In genomic region chrX:6082954-6083680, GRCm38 (mm10) we compare ENCODE assay signal across 25 mouse cellular contexts. TPM values are rescaled to one million over a fixed set of nuclear protein-coding genes. Genes with fewer than 3 reads are reported as not detected.
"Had no signal": no experiment of that assay in that cellular context is flagged by ENCODE, and none has a peak within 500 bp of the region (broad histone marks: within the 10 kb centered on the region; RNA-seq: fewer than 3 reads in every experiment).

AU022751 (minus strand) TSS chrX:6083419.

- H3K4me2 ChIP-seq: kidney, embryonic 15.5 days; liver, embryonic 13.5 days; lung, embryonic 15.5 days; midbrain, embryonic 11.5 days had no signal

- DNase-seq: kidney, adult 8-10 months; kidney, postnatal 10 days; kidney, postnatal 36 days; layer of hippocampus, postnatal 36 days; liver, embryonic 13.5 days; lung, postnatal 14 days; lung, postnatal 4 days; midbrain, embryonic 14.5 days; thymus, adult 18-20 months had no signal

- H3K9me3 ChIP-seq: kidney, embryonic 15.5 days had no signal

- H3K9ac ChIP-seq: kidney, embryonic 15.5 days; liver, embryonic 13.5 days; lung, embryonic 15.5 days had no signal

- H3K36me3 ChIP-seq: kidney, embryonic 15.5 days; liver, embryonic 13.5 days; lung, embryonic 15.5 days had no signal

- H3K27me3 ChIP-seq: kidney, embryonic 15.5 days; liver, embryonic 13.5 days; lung, embryonic 15.5 days had no signal

- H3K27ac ChIP-seq: kidney, embryonic 15.5 days; left cerebral cortex, adult 2 months; liver, embryonic 13.5 days; lung, embryonic 15.5 days had no signal

- H3K4me3 ChIP-seq: kidney, embryonic 15.5 days; left cerebral cortex, adult 2 months; liver, embryonic 13.5 days; lung, embryonic 15.5 days had no signal

- H3K4me1 ChIP-seq: kidney, embryonic 15.5 days; liver, embryonic 13.5 days; lung, embryonic 15.5 days had no signal

RNA-seq across cellular contexts. Expression of gene AU022751, which starts in this region (rescaled TPM):
- total RNA-seq: liver, adult 2 months; megakaryocyte progenitor cell, adult 5-6 weeks; megakaryocyte-erythroid progenitor cell, adult 5-6 weeks had no signal
- polyA plus RNA-seq: kidney, embryonic 15.5 days; limb, embryonic 11.5 days; limb, embryonic 14.5 days; liver, adult 2 months; liver, embryonic 13.5 days; liver, embryonic 16.5 days; lung, embryonic 15.5 days; midbrain, embryonic 11.5 days; midbrain, embryonic 14.5 days; midbrain, postnatal 0 days; neural tube, embryonic 11.5 days; small intestine, adult 2 months; spleen, adult 2 months; stomach, embryonic 16.5 days; urinary bladder, adult 2 months had no signal
